Mouse (Mus musculus): ENCODE data around the gene Ube2d3.

Gene Ube2d3

GRCm38 (mm10) chr3:135437758-135438495, at the start of gene Ube2d3:
Ube2d3 (plus strand) TSS chr3:135438149.
- DNase-seq (ENCODE audit: low read depth, low spot score) = peak; percentile 97

- no peak for DNase-seq (ENCODE audit: low read depth, low spot score)
Observed at GRCm38 (mm10) chr3:135393186-135393585, 44.8 kb upstream of the Ube2d3 start.

GRCm38 (mm10) chr3:135395085-135395484, 42.9 kb upstream of the Ube2d3 start:
- DNase-seq (ENCODE audit: low read depth, low spot score) = no peak

DNA sequence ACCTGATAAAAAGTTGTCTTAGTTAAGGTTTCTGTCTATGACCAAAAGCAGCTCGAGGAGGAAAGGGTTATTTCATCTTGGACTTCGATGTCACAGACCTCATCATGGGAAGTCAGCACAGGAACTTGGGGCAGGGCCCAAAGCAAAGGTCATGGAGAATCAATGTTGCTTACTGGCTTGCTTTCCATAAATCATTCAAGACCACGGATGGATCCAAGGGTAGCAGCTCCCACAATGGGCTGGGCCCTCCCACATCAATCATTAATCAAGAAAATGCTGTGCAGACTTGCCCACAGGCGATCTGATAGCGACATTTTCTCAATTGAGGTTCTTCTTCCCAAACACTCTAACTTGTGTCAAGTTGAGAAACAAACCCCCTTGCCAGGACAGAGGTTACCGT, 41.9 kb upstream of the Ube2d3 start:
- no peak for DNase-seq (ENCODE audit: low read depth, low spot score)

DNA sequence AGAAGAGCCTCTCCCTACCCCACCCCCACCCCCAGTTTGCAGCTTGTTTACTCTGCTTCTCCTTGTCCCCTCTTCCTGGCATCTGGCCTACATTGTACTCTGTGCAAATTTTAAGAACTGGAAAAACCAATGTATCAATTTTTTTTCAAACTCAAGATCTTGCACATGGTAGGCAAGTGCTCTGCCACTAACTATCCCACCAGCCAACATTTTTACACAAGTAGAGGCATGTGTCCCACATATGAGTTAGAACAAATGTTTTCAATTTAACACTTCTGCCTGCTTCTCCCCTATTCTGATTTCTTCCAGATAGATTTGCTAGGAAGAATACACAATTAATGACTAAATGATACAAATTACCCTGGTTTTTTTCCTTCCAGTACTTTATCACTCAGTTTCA, 40.8 kb upstream of the Ube2d3 start:
- no peak for DNase-seq (ENCODE audit: low read depth, low spot score)

- DNase-seq (ENCODE audit: low read depth, low spot score) = peak; percentile 72
Observed at GRCm38 (mm10) chr3:135402201-135402658, 35.7 kb upstream of the Ube2d3 start.

GRCm38 (mm10) chr3:135403211-135403610, 34.7 kb upstream of the Ube2d3 start:
- no peak for DNase-seq (ENCODE audit: low read depth, low spot score)

DNA sequence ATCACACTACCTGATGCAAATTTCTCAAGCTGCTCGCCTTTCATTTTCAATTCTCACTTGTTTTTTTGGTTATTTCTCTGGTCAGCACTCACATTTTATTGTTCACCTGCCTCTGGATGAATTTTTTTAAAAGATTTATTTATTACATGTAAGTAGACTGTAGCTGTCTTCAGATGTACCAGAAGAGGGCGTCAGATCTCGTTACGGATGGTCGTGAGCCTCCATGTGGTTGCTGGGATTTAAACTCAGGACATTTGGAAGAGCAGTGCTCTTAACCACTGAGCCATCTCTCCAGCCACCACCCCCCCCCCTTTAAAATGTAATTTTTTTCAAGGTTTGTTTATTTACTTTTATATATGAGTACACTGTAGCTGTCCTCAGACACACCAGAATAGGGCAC, 34.1 kb upstream of the Ube2d3 start:
- DNase-seq (ENCODE audit: low read depth, low spot score) = no peak

DNA sequence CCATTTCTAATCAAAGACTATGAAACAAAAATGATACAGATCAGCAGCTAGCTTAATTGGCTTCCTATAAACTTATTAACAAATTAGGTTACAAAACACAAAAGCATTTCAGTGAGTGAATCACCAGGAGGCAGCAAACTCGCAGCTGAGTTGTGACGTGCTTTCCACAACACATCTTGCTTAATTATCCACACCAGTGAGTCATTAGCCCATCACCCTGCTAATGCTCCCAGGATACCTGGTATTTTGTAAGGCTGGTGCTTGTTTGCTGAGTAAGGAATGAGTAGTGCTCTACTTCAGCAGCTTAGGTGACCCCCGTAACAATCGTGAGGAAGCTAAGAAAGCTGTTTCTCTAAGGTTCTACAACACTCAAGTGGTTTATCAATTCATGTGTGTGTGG, 33.4 kb upstream of the Ube2d3 start:
- DNase-seq (ENCODE audit: low read depth, low spot score) = no peak

GRCm38 (mm10) chr3:135407351-135407750, 30.6 kb upstream of the Ube2d3 start:
- no peak for DNase-seq (ENCODE audit: low read depth, low spot score)

DNA sequence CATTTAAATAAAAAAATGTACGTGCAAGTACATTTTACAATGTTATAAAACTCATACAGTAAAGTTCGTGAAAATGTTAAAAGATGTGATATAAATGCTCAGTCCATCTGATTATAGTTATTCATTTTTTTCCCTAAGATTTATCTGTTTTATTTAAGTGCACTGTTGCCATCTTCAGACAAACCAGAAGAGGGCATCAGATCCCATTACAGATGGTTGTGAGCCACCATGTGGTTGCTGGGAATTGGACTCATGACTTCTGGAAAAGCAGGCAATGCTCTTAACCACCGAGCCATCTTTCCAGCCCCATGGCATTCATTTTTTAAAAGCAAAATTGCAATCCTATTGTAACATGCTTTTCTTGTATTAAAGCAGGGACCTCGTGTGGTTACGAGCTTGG, 28.7 kb upstream of the Ube2d3 start:
- DNase-seq (ENCODE audit: low read depth, low spot score) = no peak

GRCm38 (mm10) chr3:135411056-135411455, 26.9 kb upstream of the Ube2d3 start:
- no peak for DNase-seq (ENCODE audit: low read depth, low spot score)

DNA sequence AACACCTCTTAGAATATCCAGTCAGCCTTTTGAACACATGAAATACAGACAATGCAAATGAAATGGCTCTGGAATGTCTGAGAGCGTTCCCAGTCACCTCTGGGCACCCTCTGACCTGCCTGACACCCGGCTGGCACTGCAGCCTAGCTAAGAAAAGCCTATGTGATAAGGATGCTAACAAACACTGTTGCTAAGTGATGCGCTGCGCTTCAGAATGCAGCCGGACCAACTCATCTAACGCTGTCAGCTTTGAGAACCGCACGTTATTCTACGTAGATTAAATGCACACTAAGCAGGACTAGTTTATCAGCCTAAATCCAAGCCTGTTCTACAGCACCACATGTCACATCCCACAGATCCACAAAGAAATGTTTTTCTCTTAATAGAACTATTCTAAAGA, 26.1 kb upstream of the Ube2d3 start:
- DNase-seq (ENCODE audit: low read depth, low spot score) = no peak

DNA sequence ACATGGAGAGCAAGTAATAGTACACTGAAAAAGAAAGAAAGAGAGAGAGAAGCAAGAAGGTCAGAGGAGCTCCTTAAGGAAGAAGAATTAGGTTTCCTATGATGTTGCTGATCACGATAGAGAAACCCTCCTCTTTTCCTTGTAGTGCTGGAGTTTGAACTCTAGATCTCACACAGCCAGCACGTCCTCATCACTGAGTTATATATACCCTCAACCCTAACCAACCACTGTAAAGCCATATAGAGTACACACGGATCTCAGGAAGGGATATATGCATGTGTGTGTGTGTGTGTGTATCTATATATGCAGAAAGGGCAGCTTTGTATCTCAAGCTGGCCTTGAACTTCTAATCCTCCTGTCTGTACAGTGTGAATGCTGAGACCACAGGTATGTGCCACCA, 20.7 kb upstream of the Ube2d3 start:
- no peak for DNase-seq (ENCODE audit: low read depth, low spot score)

DNA sequence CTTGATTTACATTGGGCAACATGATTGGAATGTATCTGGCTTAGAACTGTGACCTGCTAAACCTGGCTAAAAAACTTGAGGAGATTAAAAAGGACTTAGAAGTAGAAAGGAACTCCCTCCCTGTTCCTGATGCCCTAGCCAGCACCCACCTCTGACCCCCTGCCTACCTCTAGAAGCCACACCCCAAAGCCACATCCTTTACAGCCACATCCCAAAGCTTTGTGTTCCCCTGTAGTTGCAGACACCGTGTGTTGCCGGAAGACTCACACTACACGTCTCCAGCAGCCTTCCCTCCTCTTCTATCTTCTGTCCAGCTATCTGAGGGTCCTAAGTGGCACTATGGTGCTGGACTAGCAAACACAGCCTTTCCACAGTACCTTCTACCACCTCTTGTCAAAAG, 20.1 kb upstream of the Ube2d3 start:
- DNase-seq (ENCODE audit: low read depth, low spot score) = no peak

GRCm38 (mm10) chr3:135420542-135421309, 17.2 kb upstream of the Ube2d3 start:
- DNase-seq (ENCODE audit: low read depth, low spot score) = no peak

DNA sequence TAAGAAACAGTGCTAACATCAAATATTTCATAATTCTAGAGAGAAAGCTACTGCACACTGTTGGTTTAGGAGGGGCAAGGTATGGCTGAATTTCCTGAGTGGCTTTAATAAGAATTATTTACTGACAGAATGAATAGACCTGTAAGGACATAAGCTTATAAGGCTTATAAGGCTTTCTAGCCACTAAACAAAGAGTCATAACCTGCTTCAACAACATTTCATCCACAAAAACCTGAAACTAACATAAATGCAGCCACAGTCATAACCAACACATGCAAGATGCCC, 16.7 kb upstream of the Ube2d3 start:
- no peak for DNase-seq (ENCODE audit: low read depth, low spot score)

DNA sequence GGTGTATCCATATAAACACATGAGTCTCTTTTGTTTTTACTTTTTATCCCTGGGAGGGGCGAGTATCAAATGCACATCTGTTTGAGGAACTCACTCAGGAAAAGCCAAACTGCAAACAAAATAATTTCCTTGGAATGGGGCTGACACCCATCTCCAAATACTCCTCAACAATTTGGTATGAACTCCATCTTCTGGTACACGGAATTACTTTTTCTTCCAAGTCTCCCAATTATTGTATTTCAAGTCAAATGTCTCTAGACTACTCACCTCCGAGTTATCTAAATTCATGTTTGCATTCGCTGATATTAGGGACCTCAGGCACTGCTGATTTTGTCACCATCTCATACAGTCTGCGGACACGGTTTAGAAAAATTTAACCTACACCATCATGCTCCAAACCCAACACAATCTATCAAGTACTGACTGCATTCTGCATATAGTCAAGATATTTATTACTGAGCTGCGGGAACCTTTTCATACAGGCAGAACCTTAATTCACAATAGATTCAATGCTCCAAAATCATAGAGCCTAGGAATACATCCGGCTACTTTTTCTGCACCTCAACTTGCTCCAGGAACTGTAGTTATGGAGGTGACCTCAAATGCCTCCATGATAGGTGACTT, 15.6 kb upstream of the Ube2d3 start:
- DNase-seq (ENCODE audit: low read depth, low spot score) = no peak

- no peak for DNase-seq (ENCODE audit: low read depth, low spot score)
Observed at GRCm38 (mm10) chr3:135422856-135423607, 14.9 kb upstream of the Ube2d3 start.

DNA sequence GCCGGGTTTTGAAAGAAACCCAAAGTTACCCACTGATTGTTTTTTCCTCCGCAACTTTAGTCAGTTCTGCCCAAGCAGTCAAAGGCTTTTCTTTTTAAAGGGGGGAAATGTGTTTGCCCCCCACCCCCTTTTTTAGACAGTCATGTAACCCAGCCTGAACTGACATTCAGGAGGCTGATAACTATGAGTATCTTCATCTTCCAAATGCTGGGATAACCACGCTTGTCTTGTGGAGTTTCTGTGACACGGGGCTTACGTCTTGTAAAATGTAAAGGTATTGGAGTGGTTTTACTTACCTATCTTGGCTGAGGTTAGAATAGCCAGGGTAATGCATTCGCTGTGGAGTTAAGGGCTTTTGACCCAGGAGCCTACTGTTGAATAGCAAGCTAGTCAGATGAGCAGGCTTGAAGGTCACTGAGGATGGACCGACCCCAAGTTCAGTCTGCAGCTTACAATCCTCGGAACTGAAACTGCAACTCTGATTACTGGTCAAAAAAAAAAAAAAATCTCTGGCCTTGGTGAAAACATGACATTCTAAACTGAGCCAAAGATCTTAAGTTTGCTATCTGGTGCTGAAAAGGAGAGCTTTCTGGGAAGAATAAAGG, 14.2 kb upstream of the Ube2d3 start, which contains the start of gene Cisd2:
TSS of gene Cisd2 (minus strand) at position 318 of the 605 bp plus-strand sequence.
- DNase-seq (ENCODE audit: low read depth, low spot score) = no peak

- no peak for DNase-seq (ENCODE audit: low read depth, low spot score)
Observed at GRCm38 (mm10) chr3:135436901-135437616, 890 bp upstream of the Ube2d3 start.
